Mouse (Mus musculus): Measurements from ENCODE around the gene St3gal3. TPM values are rescaled to one million over a fixed set of nuclear protein-coding genes. Genes with fewer than 3 reads are reported as not detected.
A peak's percentile ranks its signal among the peaks of the same experiment; 100 is the strongest.

Gene St3gal3
- polyA plus RNA-seq, 2 experiments = 0.85 to 3.2 TPM

DNA sequence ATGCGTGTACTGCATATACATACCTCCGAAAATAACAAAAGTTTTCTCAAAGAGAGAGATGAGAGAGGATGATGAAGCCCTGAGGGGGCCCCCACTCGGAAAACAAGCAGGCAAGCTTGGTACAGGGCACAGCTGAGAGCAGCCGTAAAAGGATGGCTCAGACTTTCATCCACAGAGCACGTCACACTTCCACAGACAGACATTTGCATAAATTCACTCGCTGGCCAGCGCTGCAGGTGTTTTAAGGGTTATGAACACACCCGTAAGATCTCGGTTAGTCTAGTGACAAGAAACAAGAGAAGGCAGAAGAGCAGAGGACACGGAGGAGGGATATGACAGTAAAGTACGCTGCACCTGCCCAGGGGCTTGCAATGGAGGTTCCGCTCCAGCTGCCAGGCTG is 37.7 kb upstream of the St3gal3 start:
- H3K27ac ChIP-seq = no peak overlapping the region
- WGBS (ENCODE audit: insufficient replicate concordance) = 83% methylated on average over 12 of the region's 12 CpGs
- no peak for ATAC-seq (ENCODE audit: insufficient read depth)

DNA sequence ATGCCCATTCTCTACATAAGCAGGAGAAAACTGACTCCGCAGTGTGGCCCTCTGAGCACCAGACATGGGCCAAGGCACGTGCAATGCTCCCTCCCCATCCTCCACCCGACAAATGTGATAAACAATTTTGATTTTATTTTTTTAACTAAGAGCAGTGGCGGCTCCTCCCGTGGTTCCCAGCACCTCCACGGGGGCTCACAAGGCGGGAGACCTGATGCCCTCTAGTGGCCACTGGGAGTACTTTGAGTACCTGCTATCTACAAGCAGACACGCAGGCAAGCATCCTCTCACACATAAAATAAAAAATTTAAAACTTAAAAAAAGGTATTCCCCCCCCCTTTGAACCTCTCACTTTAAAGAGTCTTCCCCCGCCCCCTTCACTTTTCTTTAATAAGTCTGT is 36.3 kb upstream of the St3gal3 start:
- DNase-seq (ENCODE audit: low read depth in 3 of 3, low spot score in 3 of 3) (no peak), ATAC-seq (ENCODE audit: insufficient read depth) (no peak)
- H3K9me3 ChIP-seq (ENCODE audit: control insufficient read depth, low read length) = no peaks in the 10 kb centered on the region
- no peaks in the 10 kb centered on the region for H3K27me3 ChIP-seq (ENCODE audit: control insufficient read depth, insufficient read depth, low read length)
- H3K4me3 ChIP-seq (ENCODE audit: insufficient read depth in 1 of 2, low read depth in 2 of 2, low read length in 2 of 2) = no peak overlapping the region
- TF ChIP-seq CTCF (IDR thresholded peaks at IDR 0.05; ENCODE audit: low read depth) (peak; percentile 74), EP300 (IDR thresholded peaks at IDR 0.05; ENCODE audit: low read depth) (no peak)
- peaks cover 82% of the 10 kb centered on the region for H3K36me3 ChIP-seq (replicated peaks; ENCODE audit: control insufficient read depth, insufficient read depth, low read depth)
- H3K9ac ChIP-seq (replicated peaks) = no peak overlapping the region
- no peak overlapping the region for H3K4me2 ChIP-seq (ENCODE audit: low read depth)
- WGBS (ENCODE audit: insufficient replicate concordance) = 80% methylated on average over 9 of the region's 9 CpGs
- no peak overlapping the region for H3K27ac ChIP-seq
- H3K4me1 ChIP-seq (replicated peaks; ENCODE audit: control insufficient read depth in 2 of 2, insufficient read depth in 2 of 2, low read length in 1 of 2) = no peaks in the 10 kb centered on the region

More for the DNA sequence above, 37.7 kb upstream of the St3gal3 start:
- Histone ChIP-seq H3K36me3 (replicated peaks; ENCODE audit: control insufficient read depth, insufficient read depth, low read depth) (peaks cover 82% of the 10 kb centered on the region), H3K9ac (replicated peaks) (no peak overlapping the region), H3K4me1 (replicated peaks; ENCODE audit: control insufficient read depth in 2 of 2, insufficient read depth in 2 of 2, low read length in 1 of 2) (no peaks in the 10 kb centered on the region), H3K4me2 (ENCODE audit: low read depth) (no peak overlapping the region), H3K27me3 (ENCODE audit: control insufficient read depth, insufficient read depth, low read length) (no peaks in the 10 kb centered on the region), H3K4me3 (ENCODE audit: insufficient read depth in 1 of 2, low read depth in 2 of 2, low read length in 2 of 2) (no peak overlapping the region), H3K9me3 (ENCODE audit: control insufficient read depth, low read length) (no peaks in the 10 kb centered on the region)
- no peak for DNase-seq (ENCODE audit: low read depth in 3 of 3, low spot score in 3 of 3)
- TF ChIP-seq CTCF (IDR thresholded peaks at IDR 0.05; ENCODE audit: low read depth) (no peak), EP300 (IDR thresholded peaks at IDR 0.05; ENCODE audit: low read depth) (no peak)

DNA sequence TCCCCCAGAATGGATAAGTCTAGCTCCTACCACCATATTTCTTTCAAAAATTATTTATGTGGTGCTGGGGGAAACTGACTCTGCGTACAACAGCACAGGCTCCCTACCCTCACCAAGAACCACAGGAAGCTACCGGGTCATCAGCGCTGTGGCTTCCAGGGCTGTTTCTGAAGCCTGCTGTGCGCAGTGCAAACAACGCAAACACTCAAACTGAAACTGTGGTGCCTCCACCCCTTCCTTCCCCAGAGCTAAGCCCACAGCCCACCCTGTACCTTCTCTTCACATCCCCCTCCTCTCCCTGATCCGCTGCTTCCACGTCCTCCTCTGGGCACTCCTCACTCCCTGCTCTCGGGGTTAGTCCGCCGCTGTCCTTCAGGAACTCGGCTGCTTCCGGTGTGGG is 27.4 kb upstream of the St3gal3 start:
- H3K9me3 ChIP-seq (ENCODE audit: control insufficient read depth, low read length) = no peaks in the 10 kb centered on the region
- DNase-seq (ENCODE audit: low read depth in 3 of 3, low spot score in 3 of 3) (no peak), ATAC-seq (ENCODE audit: insufficient read depth) (no peak)
- TF ChIP-seq CTCF (IDR thresholded peaks at IDR 0.05; ENCODE audit: low read depth) (no peak), EP300 (IDR thresholded peaks at IDR 0.05; ENCODE audit: low read depth) (no peak)
- no peaks in the 10 kb centered on the region for H3K4me1 ChIP-seq (replicated peaks; ENCODE audit: control insufficient read depth in 2 of 2, insufficient read depth in 2 of 2, low read length in 1 of 2)
- peaks cover 85% of the 10 kb centered on the region for H3K36me3 ChIP-seq (replicated peaks; ENCODE audit: control insufficient read depth, insufficient read depth, low read depth)
- no peak overlapping the region for H3K27ac ChIP-seq
- no peak overlapping the region for H3K4me3 ChIP-seq (ENCODE audit: insufficient read depth in 1 of 2, low read depth in 2 of 2, low read length in 2 of 2)
- no peak overlapping the region for H3K9ac ChIP-seq (replicated peaks)
- H3K4me2 ChIP-seq (ENCODE audit: low read depth) = no peak overlapping the region
- WGBS (ENCODE audit: insufficient replicate concordance) = 91% methylated on average over 12 of the region's 12 CpGs
- no peaks in the 10 kb centered on the region for H3K27me3 ChIP-seq (ENCODE audit: control insufficient read depth, insufficient read depth, low read length)

DNA sequence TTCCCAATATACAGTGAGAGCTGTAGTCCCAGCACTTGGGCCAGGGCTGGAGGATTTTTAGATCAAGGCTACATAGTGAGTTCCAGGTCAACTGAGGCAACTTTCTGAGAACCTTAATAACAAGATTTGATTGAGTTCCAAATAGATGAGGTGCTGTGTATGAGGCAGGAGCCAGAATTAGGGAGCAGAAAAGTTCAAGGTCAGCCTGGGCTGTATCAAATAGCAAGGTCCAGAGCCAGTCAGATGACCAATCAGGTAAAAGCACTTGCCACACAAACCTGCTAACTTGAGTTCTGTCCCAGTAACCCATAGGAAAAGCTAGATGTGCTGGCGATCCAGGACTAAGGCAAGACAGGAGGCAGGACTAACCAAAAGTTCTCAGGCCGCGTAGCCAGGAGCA is 23.0 kb upstream of the St3gal3 start:
- Histone ChIP-seq H3K4me1 (replicated peaks; ENCODE audit: control insufficient read depth in 2 of 2, insufficient read depth in 2 of 2, low read length in 1 of 2) (no peaks in the 10 kb centered on the region), H3K27ac (no peak overlapping the region), H3K9ac (replicated peaks) (no peak overlapping the region), H3K9me3 (ENCODE audit: control insufficient read depth, low read length) (no peaks in the 10 kb centered on the region), H3K36me3 (replicated peaks; ENCODE audit: control insufficient read depth, insufficient read depth, low read depth) (peaks cover 57% of the 10 kb centered on the region), H3K4me2 (ENCODE audit: low read depth) (no peak overlapping the region), H3K4me3 (ENCODE audit: insufficient read depth in 1 of 2, low read depth in 2 of 2, low read length in 2 of 2) (no peak overlapping the region), H3K27me3 (ENCODE audit: control insufficient read depth, insufficient read depth, low read length) (no peaks in the 10 kb centered on the region)
- DNase-seq (ENCODE audit: low read depth in 3 of 3, low spot score in 3 of 3) (no peak), ATAC-seq (ENCODE audit: insufficient read depth) (no peak)
- WGBS (ENCODE audit: insufficient replicate concordance) = 87% methylated on average over 3 of the region's 3 CpGs
- no peak for TF ChIP-seq EP300 (IDR thresholded peaks at IDR 0.05; ENCODE audit: low read depth)
- TF ChIP-seq CTCF (IDR thresholded peaks at IDR 0.05; ENCODE audit: low read depth) = no peak

DNA sequence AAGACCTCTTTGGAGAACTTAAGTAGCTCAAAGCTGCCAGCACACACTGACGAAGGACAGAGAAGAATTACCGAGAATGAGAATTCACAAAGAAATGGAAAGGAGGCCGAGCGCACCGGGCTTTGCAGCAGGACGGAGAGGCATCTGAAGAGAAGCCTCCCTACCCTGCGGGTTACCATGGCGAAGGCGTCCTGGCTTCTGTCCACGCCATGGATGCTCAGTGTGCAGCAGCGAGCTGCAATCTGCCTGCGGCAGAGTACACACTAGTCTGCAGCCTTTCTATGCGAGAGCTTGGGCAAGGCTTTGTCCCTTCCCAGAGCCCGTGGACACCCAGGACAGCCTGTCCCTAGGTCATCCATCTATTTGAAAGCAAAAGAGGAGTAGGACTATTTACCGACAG is 21.8 kb upstream of the St3gal3 start:
- Histone ChIP-seq H3K27me3 (ENCODE audit: control insufficient read depth, insufficient read depth, low read length) (no peaks in the 10 kb centered on the region), H3K27ac (no peak overlapping the region), H3K4me2 (ENCODE audit: low read depth) (no peak overlapping the region), H3K9ac (replicated peaks) (no peak overlapping the region), H3K4me3 (ENCODE audit: insufficient read depth in 1 of 2, low read depth in 2 of 2, low read length in 2 of 2) (no peak overlapping the region), H3K36me3 (replicated peaks; ENCODE audit: control insufficient read depth, insufficient read depth, low read depth) (peaks cover 47% of the 10 kb centered on the region), H3K4me1 (replicated peaks; ENCODE audit: control insufficient read depth in 2 of 2, insufficient read depth in 2 of 2, low read length in 1 of 2) (no peaks in the 10 kb centered on the region), H3K9me3 (ENCODE audit: control insufficient read depth, low read length) (no peaks in the 10 kb centered on the region)
- WGBS (ENCODE audit: insufficient replicate concordance) = 89% methylated on average over 15 of the region's 15 CpGs
- ATAC-seq (ENCODE audit: insufficient read depth) (no peak), DNase-seq (ENCODE audit: low read depth in 3 of 3, low spot score in 3 of 3) (no peak)
- TF ChIP-seq EP300 (IDR thresholded peaks at IDR 0.05; ENCODE audit: low read depth) (no peak), CTCF (IDR thresholded peaks at IDR 0.05; ENCODE audit: low read depth) (no peak)
